8 mouse cellular contexts compared by ENCODE assay signal in the genomic region with DNA sequence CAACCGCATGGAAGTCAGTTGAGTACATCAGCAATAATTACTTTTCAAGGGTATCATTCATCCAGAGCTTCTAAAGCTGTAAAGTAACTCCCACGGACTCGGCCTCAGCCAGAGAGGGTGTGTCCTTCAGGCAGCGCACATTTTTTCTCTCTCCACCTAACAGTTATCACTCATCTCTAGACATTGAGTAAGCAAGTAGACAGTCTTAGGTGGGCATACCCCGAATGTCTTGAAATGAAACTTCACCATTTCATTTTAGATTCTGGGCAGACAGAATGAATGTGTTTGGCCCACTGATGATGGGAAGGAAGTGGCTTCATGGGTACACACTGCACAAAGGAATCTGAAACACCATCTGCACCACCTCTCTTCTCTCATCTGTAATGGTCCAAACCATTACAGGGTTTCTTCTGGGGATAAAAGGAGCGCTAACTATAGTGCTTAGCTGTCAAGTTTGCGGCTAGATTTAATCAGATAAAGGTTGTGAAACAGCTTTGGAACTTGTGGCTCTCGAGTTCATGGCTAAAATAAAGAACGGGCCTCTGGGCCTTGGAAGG. TPM values are rescaled to one million over a fixed set of nuclear protein-coding genes. Genes with fewer than 3 reads are reported as not detected.
DNase-seq lines count a peak whose midpoint lies in the region; ATAC-seq and TF ChIP-seq lines count a peak whose summit lies in the region.

No protein-coding gene starts in this region.

- 13% methylated on average over 9 of the region's 9 CpGs for WGBS in spleen, adult 2 months
- WGBS in hindbrain, embryonic 11.5 days = 37% methylated on average over 9 of the region's 9 CpGs

- H3K27ac ChIP-seq in spleen, adult 2 months (ENCODE audit: insufficient read depth, low read length) = peak overlapping the region; percentile 79
- H3K27ac ChIP-seq in hindbrain, embryonic 11.5 days (ENCODE audit: low read depth, low read length) = peak overlapping the region; percentile 81

- peak overlapping the region; percentile 80 for H3K4me3 ChIP-seq in spleen, adult 2 months (ENCODE audit: extremely low read depth, insufficient read depth, insufficient read length)
- H3K4me3 ChIP-seq in hindbrain, embryonic 11.5 days (ENCODE audit: low read depth, low read length) = peak overlapping the region; percentile 58

- peak overlapping the region; percentile 93 for H3K4me2 ChIP-seq in hindbrain, embryonic 11.5 days (replicated peaks; ENCODE audit: low read depth, low read length)

- peak overlapping the region; percentile 82 for H3K9ac ChIP-seq in hindbrain, embryonic 11.5 days (ENCODE audit: low read depth, low read length)

- peaks cover 7% of the 10 kb centered on the region; the same call in 1 of the 2 replicates for H3K4me1 ChIP-seq in spleen, adult 2 months (ENCODE audit: control insufficient read depth, insufficient read depth, insufficient read length)
- H3K4me1 ChIP-seq in hindbrain, embryonic 11.5 days (replicated peaks; ENCODE audit: control insufficient read depth, insufficient read depth, low read length) = no peaks in the 10 kb centered on the region

- DNase-seq in cerebellum, adult 11-12 months = no peak
- no peak for DNase-seq in spleen, adult 2 months (ENCODE audit: low read depth in 1 of 2, low spot score in 2 of 2)
- DNase-seq in spleen, postnatal 4 days (ENCODE audit: low spot score in 2 of 2) = no peak
- DNase-seq in hindbrain, embryonic 11.5 days (ENCODE audit: low spot score) = peak; percentile 70
- no peak for DNase-seq in layer of hippocampus, postnatal 25 days (ENCODE audit: extremely low spot score in 1 of 2, low spot score in 1 of 2)
- no peak for DNase-seq in adrenal gland, postnatal 10 days

- H3K36me3 ChIP-seq in spleen, adult 2 months (ENCODE audit: control insufficient read depth, insufficient read depth, low read length) = no peaks in the 10 kb centered on the region
- no peaks in the 10 kb centered on the region for H3K36me3 ChIP-seq in hindbrain, embryonic 11.5 days (ENCODE audit: control insufficient read depth, insufficient read depth, low read length)

- no peak for TF ChIP-seq POLR2A in spleen, adult 2 months (IDR thresholded peaks at IDR 0.05; ENCODE audit: low read depth, low read length)

- peak; percentile 24; the same call in 1 of the 2 replicates for ATAC-seq in cerebellum, adult (ENCODE audit: insufficient number of reproducible peaks, low FRiP score, low TSS enrichment)
- peak; percentile 55; the same call in 1 of the 2 replicates for ATAC-seq in hindbrain, embryonic 11.5 days (ENCODE audit: low FRiP score)
- peak; percentile 60 for ATAC-seq in megakaryocyte-erythroid progenitor cell, adult 5-6 weeks (replicated peaks; ENCODE audit: low FRiP score, low TSS enrichment, poor library complexity, severe bottlenecking)

- H3K9me3 ChIP-seq in hindbrain, embryonic 11.5 days (ENCODE audit: control insufficient read depth, low read length) = no peaks in the 10 kb centered on the region

- TF ChIP-seq CTCF in spleen, adult 2 months (IDR thresholded peaks at IDR 0.05; ENCODE audit: extremely low read depth, insufficient read depth, insufficient read length, insufficient replicate concordance) = no peak

- H3K27me3 ChIP-seq in spleen, adult 2 months (ENCODE audit: control insufficient read depth, insufficient read depth, low read length) = no peaks in the 10 kb centered on the region
- H3K27me3 ChIP-seq in hindbrain, embryonic 11.5 days (ENCODE audit: control insufficient read depth, insufficient read depth, low read length) = no peaks in the 10 kb centered on the region

RNA-seq across cellular contexts. Expression of gene Arsb, which starts 0.3 kb away (rescaled TPM):
- 16.6 and 20.2 TPM in 2 replicates for polyA plus RNA-seq in spleen, adult 2 months (2012; rRNA removed)
- polyA plus RNA-seq in hindbrain, embryonic 11.5 days (2014; fragmentation: Nextera tagmentation; extraction: Ambion mirVana) = 6.4 and 7.0 TPM in 2 replicates
- total RNA-seq in megakaryocyte-erythroid progenitor cell, adult 5-6 weeks (2014; fragmentation: Nextera tagmentation) = 12.6 and 16.0 TPM in 2 replicates
- total RNA-seq in megakaryocyte-erythroid progenitor cell, adult 5-6 weeks (2017) = 3.3 and 3.9 TPM in 2 replicates
- 100 to 1,000 TPM in 1 of 2 experiments, 10 to 100 TPM in 1; 96.6 to 102 TPM for total RNA-seq in layer of hippocampus, postnatal 25 days (2021)
- total RNA-seq in adrenal gland, postnatal 10 days (2021) = 10 to 100 TPM; 32.3 to 32.5 TPM
